Mouse (Mus musculus) adrenal gland, postnatal 10 days (tissue): ENCODE results near the gene Secisbp2. TPM values are rescaled to one million over a fixed set of nuclear protein-coding genes. Genes with fewer than 3 reads are reported as not detected.
A peak's percentile ranks its signal among the peaks of the same experiment; 100 is the strongest.

Experiments
- DNase-seq: peaks from one replicate; pipeline ENCODE4 v3.0.0; 2021; ENCODE audit warnings: mixed read lengths
- total RNA-seq, 2 experiments: library from RNA; stranded (reverse); gene quantifications; 2 replicates each; pipeline ENCODE4 v1.2.3; 2021

The Secisbp2 gene
- total RNA-seq, 2 experiments from 2014 or later: 17.7 to 20.2 TPM

DNA sequence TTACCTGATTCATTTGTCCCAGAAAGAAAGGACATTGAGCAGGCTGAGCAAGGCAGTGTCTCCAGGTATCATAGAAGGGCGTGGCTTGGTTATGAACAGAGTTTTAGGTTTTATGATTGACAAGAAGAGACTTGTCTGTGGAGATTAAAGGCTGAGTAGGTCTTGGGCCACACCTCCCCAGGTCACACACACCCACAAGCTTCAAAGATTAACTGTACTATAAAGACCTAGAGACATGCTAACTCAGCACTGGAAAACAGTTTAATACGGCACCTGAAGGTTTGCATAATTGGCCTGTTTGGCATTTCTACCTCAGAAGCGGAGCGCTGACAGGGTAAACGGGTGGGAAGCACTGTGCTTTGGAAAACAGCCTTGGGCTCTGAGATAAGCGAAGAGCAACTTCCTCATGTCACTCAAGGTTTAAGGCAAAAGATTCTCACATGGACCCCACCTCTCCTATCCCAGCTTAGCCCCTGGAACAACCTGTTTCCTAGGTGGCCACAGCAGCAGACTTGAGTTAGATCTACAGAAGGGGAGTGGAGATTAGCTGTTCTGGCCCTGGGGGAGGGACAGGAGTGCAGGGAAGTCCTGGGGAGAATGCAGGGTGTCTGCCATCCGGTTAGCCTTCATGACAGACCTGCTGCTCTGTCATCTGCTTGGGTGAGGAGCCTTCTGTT, 33.9 kb downstream of the Secisbp2 start:
- DNase-seq: no peak

DNA sequence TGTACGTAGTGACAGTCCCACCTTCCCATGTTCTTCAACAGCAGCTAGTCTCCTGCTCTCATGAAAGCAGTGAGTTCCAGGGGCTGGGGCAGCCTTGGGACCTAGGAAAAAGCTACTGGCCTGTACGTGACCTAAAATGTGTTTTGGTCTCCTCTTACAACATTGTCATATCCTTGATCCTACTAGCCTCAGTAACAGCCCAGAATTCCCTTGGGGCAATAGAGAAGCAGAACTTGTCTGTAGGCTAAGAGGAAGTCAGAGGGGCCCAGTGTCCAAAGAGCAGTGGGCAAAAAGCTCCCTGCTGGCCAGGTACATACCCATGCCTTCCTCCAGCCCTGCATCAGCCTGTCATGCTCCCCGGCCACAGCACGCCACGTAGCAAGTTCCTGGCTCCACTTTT, 35.5 kb downstream of the Secisbp2 start:
- DNase-seq: no peak

DNA sequence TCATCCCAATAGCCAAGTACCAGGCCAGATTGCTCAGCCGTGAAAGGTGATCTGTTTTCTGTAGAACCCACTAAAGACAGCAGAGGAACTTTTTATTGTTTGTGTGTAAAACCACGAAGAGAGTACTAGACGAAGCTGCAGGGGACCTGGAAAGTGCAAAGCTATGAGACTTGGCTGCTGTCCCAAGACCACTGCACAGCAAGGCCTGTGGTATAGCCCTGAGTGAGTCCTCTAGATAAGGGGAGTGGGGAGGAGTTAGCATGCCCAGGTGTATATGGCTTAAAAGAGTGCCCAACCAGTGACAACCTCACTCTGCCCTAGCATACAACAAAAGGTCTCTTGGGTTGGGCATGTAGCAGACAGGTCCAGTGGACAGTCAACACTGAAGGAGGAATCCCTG, 37.2 kb downstream of the Secisbp2 start:
- no peak for DNase-seq

DNA sequence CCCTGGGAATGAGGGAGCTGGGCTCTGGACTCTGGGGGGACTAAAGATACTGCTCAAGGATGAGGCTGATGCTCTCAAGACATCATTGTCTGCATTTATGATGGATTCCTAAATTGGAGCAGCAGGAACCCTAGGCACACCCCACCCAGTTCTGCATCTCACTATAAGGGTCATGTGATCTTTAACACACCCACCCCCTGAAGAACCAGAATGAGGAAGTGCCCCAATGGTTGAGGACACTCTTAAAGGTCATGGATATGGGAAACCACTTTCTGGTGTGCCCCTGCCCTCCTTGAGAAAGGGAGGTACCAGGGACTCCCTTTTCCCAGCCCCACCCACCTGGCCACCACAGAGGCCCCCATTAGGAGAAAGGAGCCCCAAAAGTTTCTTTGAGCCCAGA, 45.0 kb downstream of the Secisbp2 start:
- no peak for DNase-seq

DNA sequence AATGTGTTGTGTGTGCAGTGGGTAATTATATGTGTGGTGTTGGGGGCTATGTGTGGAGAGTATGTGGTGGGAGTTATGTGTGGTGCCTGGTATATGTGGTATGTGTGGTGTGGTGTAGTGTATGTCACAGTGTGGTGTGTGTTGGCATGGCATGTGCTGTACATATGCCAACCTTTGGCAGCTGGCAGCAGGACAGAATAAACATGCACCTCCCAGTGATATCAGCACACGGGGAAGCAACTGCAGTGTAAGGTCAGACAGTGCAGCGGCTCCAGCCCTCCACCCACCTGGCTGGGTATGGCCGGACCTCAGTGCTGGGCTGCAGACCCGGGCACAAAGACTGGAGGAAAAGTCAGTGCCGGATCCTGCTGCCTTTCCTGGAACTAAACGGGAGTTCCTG, 46.0 kb downstream of the Secisbp2 start:
- no peak for DNase-seq

DNA sequence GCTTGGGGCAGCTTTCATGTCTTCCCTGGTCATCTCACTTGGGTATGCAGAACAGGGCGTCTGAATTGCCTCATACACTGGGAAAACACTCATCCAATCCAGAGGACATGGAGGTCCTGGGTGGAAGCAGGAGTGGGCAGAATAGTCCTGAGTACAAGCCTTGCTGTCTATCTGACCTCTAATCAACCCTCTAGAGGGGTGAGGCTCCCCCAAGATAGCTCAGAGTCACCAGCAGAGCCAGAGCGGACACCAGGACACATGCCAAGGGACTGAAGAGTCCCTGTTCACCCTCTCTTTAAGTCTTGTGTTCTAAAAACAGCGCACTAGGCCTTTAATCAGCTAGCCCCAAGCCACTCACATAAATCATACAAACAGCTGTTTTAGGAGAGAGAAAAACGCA, 46.4 kb downstream of the Secisbp2 start:
- no peak for DNase-seq

DNA sequence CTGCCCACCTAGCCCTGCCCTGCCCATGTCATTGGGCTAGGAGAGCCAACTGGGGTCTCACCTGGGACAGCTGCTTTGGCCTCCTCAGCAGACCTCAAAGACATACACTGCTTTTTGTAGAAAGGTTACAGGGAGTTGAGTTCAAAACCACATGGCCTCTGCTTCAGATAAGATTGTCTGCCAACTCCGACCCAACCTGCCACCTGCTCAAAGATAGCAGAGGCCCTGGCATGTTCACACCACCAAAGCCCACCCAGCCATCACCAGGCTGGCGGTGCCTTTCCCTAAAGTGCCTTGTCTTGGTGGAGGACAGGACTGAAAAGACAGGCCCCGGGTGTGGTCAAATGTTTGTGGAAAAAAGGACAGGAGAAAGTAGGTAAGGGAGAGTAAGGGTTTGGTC, 46.8 kb downstream of the Secisbp2 start:
- DNase-seq: no peak

DNA sequence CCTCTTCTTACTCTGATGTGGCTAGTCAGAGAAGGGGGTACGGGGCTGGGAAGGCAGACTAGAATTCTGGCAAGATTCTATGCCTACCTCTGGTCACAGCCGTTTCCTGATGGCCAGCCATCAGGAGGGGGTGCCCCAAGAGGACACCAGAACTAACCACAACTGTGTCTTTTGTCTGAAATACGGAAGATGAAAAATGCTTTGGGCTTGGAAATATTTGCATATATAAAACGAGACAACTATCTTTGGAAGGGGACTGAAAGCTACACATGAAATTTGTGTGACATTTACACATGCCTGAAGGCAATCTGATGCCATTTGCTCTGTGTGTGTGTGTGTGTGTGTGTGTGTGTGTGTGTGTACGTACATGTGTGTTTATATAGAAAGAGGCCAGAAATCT, 52.4 kb downstream of the Secisbp2 start:
- no peak for DNase-seq

DNA sequence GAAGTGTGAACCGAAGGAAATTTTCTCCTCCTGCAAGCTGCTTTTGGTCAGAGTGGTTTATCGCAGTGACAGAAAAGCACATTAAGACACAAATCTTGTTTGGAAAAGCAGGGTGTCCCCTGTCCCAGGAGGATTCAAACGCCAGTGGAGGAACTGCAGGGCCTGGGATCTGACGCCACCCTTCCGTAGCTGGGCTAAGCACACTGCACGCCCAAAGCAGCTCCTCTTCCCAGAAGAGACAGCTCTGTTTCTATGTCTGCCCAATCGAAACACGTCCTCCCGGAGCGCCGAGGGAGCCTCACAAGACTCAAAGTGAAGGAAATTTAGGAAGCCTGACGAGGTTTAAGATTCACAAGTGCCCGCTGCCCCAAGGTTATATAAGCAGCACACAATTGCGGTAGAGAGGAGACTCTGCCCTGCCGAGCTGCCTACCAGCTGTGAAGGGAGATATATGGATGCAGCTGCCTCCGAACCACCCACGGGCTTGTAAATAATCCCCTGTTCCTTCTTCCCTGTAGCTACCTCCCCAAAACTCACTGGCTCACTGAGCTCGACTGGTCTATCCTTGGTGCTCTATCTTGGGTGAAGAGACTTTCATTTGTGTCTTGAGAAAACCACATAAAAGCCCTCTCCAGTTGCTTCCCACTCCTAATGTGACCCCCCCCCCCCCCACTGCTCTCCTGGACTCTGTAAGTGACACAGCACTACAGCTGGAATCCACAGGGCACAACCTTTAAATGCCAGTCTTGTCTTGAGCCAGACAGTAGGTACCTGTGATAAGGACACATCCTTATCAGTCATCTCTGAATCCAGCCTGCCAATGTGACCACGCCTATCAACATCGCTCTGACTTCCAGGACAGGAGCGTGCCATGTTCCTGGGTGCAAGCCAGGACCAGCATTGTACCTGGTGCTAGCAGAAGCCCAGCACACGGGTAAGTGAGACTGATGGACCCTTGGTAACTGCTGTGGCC, 54.7 kb downstream of the Secisbp2 start:
- no peak for DNase-seq

DNA sequence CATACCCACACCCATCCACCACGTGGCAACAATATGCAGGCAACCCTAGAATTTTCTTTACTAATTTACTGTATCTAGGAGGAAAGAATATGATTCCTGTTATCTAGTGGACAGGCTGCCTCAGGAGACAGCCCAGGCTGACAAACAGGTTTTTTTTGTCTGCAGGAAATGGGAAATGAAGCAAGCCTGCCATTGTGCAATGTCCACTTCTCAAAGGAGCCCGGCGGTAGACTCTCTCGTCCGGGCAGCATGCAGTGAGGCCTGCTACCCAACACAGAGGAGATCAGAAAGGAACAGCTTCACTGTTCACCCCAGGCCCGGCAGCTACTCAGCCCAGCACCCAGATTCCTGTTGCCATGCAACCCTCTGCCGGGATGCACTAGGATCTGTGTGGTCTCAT, 59.2 kb downstream of the Secisbp2 start:
- peak; percentile 38 for DNase-seq

DNA sequence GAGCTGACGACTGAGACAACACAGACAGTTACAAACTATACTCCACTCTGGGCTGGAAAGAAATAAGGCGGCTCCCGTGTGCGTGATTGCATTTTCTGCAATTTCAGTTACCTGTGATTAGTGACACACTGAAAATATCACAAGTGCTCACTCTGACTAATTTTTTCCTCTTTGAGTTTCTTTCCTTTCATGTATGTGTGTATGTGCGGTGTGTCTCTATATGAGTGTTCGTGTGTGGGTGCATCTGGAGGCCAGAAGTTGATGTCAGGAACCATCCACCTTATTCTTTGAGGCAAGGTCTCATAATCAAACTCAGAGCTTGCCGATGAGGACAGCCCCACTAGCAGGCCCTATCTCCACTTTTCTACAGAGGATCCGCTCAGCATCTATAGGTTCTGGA, 60.5 kb downstream of the Secisbp2 start:
- no peak for DNase-seq

DNA sequence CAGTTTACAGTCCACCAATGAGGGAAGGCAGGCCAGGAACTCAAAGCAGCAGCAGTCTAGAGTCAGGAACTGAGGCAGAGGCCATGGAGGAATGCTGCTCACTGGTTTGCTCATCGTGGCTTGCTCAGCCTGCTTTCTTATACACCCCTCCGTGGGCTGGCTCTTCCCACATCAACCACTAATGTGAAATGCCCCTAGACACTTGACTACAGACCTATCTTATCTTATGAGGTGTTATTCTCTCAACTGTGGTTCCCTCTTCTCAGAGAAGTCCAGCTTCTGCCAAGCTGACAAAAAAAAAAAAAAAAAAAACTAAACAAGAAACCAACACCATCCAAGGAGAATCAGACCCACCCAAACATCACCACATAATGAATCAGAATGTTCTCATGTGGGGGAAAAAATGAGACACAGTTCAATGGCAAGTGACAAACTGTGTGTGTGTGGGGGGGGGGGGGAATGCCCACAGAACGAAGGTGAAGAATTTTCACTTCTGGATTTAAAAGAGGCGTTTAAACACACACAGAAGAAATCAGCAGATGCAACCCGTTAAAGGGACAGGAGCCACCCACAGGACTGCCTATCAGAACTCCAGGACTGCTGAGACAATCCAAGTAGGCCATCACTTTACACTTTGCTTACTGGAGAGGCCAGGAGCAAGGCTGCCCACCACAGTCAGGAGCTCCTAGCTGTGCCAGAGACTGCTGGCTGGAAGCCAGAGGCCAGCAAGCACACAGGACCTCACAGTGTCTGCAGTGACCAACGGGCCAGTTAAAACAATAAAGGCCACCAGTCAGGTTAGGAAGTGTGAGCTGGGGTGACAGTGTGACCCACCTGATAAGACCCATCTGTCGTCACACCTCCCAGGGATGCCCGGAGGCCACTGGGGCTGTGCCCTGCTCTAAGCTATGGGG, 65.1 kb downstream of the Secisbp2 start:
- peak; percentile 55 for DNase-seq

DNA sequence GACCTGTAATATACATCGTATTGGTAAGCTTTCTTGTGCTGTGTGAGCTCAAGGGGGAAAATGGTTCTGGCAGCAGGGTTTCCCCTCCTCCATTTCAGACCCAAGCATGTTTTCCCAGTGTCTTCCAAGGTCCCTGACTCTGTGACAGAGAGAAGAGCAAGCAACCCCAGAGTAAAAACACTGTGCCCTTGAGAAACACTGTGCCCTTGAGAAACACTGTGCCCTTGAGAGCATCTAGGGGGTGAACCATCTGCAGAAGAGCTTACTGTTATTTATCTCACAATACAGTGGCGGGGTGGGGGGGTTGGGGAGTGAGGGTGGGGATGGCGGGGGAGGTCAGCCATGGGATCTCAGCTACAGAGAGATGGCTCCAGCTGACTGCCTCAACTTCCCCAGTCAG, 67.8 kb downstream of the Secisbp2 start:
- DNase-seq: peak; percentile 16

DNA sequence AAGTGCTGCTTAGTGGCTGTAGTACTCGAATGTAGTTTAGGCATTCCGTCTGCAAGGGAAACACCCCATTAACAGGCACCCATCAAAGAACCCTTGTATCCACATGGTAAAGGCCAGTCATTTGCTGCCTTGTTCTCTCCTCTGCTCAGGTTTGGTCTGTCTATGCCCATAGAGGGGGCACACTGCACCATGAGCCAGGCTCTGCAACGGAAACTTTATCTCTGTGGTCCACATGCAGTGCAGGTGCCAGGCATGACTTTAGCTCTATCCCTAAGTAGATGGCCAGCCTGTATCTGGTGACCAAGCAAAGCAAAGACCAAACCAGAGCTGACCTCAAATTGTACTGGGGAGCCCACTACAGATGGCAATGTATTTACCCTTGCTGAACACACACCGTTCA, 69.1 kb downstream of the Secisbp2 start:
- DNase-seq: no peak

DNA sequence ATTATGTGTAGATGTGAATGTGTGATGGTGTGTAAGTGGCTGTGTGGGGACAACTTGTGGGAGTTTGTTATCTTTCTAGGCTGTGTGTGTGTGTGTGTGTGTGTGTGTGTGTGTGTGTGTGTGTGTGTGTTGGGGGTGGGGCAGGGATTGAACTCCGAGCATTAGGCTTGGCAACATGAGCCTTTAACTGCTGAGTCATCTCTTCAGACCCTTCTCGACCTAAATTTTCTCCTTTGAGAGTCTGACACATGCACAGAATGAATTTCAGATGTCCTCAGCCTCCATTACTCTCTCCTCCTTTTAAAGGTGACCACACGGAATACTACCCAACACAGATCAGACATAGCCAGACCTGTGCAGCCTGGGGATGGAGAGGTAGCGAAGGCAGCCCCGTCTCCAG, 71.6 kb downstream of the Secisbp2 start:
- no peak for DNase-seq

DNA sequence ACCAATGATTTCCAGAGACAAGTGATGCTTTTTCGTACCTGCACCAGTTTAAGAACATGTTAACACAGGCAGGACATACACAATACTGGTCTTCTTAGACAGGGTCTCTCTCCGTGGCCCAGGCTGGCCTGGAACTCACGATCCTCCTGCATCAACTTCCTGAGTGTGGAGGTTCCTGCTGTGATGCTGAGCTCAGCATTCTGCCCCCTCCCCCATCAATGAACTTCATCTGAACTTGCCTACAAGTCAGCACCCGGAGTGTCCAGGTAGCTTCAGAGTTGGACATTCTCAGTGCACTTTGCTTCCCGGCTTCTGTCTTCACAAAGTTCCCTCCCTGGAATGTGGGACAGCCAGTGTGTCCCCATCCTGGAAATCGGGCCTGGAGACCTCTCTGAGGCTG, 73.1 kb downstream of the Secisbp2 start:
- no peak for DNase-seq

DNA sequence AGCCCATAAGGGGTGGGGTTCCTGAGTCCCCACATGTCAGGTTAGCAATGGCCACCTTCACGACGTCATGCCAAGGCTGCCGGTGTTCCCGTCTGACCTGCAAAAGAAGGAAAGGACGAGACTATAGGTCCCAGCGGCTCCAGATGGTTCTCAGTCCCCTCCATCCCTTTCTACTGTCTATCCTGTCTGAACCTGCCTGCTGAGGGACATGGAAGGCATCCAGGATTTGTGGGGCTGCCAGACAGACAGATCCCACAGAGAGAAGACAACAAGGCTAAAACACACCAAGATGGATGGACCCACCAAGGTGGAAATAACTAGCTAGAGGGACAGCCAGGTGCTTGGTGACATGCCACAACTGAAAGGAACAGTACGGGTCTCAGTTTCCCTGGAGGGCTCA, 73.9 kb downstream of the Secisbp2 start:
- DNase-seq: no peak

DNA sequence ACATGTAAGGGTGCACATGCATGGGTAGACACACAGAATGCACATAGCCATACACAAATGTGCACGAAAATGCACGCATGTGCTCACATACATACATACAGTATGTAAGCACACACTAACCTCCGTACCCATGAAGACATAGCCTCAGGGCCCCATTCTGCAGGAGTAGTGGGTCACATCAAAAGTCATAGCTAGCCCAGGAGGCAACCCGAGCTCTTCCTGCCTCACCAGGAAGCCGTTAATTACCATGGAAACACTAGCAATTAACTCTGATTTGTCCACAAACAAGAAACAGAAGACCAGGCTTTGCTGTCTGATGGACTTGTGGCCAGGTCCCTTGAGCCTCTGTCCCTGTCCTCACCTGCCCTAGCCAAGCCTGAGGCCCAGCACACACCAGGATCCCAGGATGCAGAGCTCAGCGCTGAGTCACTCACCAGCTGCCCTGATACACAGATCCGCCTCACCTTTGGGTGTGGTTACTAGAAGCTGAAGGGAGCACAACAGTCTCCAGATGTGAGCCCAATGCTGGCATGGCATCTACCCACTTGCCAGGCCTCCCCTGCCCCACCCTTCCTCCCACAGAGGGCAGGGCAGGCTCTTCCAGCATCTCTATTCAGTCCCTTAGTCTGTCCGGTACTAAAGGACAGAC, 74.6 kb downstream of the Secisbp2 start:
- DNase-seq: no peak

DNA sequence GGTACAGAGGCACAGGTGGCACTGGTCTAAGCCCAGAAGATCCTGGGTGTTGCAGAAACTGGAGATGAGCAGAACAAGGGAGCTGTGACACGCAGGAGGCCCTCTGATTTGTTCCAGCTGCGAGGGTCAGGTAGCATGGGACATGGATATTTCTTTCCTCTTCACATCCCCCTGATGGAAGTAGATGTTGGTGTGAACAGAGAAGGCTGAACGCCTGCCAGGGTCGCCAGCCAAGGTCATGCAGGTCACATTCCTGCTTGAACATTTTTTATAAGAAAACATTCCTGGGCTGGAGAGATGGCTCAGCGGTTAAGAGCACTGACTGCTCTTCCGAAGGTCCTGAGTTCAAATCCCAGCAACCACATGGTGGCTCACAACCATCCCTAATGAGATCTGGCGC, 75.9 kb downstream of the Secisbp2 start:
- DNase-seq: no peak

DNA sequence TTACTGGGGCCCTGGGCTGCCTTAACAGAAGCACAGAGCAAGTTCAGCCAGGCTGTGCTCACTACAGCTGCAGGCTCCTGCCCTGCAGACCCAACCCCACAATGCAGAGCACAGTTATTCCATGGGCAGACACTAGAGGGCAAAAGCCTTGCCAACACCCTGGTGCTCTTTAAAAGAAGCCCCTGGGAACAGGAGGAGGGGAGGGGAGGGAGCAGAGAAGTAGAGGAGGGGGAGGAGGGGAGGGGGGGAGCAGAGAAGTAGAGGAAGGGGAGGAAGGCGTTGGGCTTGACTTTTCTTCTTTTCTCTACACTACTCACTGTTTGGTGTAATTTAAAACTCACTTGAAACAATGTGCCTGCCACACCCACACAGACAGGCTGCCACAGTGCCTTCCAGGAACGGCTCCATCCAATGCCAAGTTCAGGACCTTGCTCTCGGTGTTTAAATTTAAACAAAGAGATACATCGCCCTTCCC, 78.4 kb downstream of the Secisbp2 start:
- DNase-seq: no peak

DNA sequence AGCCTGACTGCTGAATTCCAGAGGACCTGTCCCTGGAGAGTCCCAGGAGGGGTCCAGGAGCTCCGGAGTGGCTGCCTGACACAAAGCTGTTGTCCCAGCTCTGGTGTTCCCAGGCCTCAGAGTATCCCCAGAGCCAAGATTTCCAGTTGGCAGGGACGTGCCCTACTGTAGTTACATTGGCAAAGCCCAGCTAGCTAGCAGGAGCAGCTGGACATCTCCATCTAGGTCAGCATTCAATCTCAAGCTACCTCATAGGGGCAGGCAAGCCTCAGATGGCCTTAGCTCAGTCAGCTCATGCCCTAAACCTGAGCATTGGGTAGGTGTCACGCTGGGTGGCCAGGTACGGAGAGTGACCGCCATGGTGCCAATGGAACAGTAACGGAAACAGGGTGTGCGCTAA, 80.0 kb downstream of the Secisbp2 start:
- no peak for DNase-seq

DNA sequence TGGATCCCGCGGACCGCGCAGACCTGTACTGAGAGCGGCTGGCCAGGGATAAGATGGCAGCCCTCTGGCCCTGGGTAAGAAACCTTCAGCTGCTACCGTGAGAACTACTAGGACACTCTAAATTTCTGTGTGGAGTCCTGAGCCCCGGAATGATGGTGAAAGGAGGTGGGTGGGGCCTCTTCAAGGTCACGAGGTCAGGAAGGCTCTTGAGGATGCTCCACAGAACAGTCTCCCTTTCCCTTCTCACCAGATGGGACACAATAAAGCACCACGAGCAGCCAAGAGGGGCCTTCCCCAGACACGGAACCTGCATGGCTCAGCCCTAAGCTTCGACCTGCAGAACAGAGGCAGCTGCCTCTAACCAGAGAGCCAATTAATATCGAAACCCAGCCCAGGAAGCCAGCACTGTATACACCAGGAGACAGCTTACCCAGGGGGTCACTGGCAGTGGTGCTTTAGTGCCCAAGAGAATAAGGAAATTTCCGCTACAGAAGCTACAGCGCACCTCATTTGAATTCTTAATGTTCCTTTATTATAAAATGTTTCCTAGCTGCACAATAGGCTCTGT, 80.7 kb downstream of the Secisbp2 start:
- DNase-seq: no peak
